Mouse (Mus musculus): ENCODE data around the gene Myadml2. TPM values are rescaled to one million over a fixed set of nuclear protein-coding genes. Genes with fewer than 3 reads are reported as not detected.
"Not testable (repeated sequence)": the region's sequence is repeated elsewhere in the genome, so short reads cannot be mapped to it uniquely, and the experiment has no call there.

Myadml2 gene
- polyA plus RNA-seq, 1 experiment from 2014 or later = 0.23 TPM

DNA sequence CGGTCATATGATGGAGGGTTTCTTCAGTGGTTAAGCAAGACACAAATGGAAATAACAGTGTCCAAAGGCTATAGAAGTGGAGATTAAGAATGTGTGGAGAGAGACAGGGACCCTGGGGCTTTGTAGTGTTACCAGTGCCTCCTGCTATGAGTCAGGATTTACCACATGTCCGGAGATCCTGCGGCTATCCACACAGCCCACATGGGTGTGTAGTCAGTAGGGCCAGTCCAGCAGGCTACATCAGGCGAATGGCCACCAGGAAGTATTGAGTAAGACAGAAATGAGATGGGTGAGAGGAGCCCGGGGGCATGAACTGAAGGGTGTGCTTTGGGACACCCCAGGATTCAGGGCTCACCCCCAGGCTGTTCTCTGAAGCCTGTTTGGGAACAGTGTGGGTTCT, 34.7 kb upstream of the Myadml2 start:
- 80% methylated on average over 5 of the region's 5 CpGs for WGBS (ENCODE audit: insufficient replicate concordance)
- ATAC-seq = no peak
- no peak overlapping the region for H3K4me3 ChIP-seq
- no peaks in the 10 kb centered on the region for H3K9me3 ChIP-seq (replicated peaks)
- H3K27ac ChIP-seq = no peak overlapping the region
- H3K4me1 ChIP-seq = peaks cover 5% of the 10 kb centered on the region; the same call in 1 of the 2 replicates
- H3K9ac ChIP-seq = no peak overlapping the region
- H3K4me2 ChIP-seq = no peak overlapping the region
- peaks cover 74% of the 10 kb centered on the region for H3K36me3 ChIP-seq
- no peaks in the 10 kb centered on the region for H3K27me3 ChIP-seq (replicated peaks)

DNA sequence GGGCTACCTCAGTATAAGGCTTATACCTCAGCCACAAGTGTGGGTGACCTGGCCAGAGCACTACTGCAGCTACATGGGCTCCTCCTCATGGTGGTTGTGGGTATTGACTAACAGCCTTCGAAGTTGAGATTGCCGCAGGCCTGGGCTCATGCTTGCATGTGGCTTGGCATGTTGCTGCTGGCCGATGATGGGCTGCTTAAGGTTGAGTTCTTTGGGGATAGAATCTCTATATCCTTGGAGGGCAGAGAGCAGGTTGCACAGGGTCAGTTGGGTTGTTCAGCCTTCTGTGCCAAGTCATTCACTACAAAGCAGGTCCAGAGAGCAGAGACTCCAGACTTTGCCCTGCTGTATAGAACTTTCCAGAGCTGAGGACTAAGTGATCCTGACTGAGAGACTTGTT, 32.0 kb upstream of the Myadml2 start:
- Histone ChIP-seq H3K4me3 (no peak overlapping the region), H3K9me3 (replicated peaks) (no peaks in the 10 kb centered on the region), H3K27ac (no peak overlapping the region), H3K27me3 (replicated peaks) (no peaks in the 10 kb centered on the region), H3K4me2 (no peak overlapping the region), H3K9ac (no peak overlapping the region), H3K4me1 (peaks cover 18% of the 10 kb centered on the region), H3K36me3 (peaks cover 57% of the 10 kb centered on the region)
- WGBS (ENCODE audit: insufficient replicate concordance) = 68% methylated on average over 3 of the region's 3 CpGs
- 0 out of 2 replicates have a peak, but pooled peaks have one; percentile 19 for ATAC-seq

- no peak for ATAC-seq
- Histone ChIP-seq H3K4me1 (peaks cover 41% of the 10 kb centered on the region), H3K4me2 (no peak overlapping the region), H3K9ac (no peak overlapping the region), H3K9me3 (replicated peaks) (no peaks in the 10 kb centered on the region), H3K27me3 (replicated peaks) (no peaks in the 10 kb centered on the region), H3K27ac (no peak overlapping the region), H3K36me3 (peaks cover 46% of the 10 kb centered on the region), H3K4me3 (no peak overlapping the region)
- 77% methylated on average over 4 of the region's 4 CpGs for WGBS (ENCODE audit: insufficient replicate concordance)
These were observed 29.0 kb upstream of the Myadml2 start for GRCm38 (mm10) chr11:120676951-120677350.

DNA sequence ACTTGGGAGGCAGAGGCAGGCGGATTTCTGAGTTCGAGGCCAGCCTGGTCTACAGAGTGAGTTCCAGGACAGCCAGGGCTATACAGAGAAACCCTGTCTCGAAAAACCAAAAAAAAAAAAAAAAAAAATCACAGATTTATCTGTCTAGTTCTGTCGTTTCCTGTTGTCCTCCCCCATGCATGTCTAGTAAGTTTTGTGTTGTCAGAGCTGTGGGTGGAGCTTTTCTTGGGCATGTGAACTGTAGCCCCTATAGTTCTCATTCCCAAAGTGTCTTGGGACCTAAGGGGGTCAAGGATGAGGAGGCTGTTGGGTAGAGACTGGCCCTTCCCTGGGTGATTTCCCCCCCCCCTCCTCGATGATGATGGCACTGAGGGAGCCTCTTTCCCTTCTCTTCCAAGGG, 27.9 kb upstream of the Myadml2 start:
- not testable (repeated sequence) for H3K9ac ChIP-seq; H3K27me3 ChIP-seq (replicated peaks)
- 61% methylated on average over 5 of the region's 5 CpGs for WGBS (ENCODE audit: insufficient replicate concordance)

DNA sequence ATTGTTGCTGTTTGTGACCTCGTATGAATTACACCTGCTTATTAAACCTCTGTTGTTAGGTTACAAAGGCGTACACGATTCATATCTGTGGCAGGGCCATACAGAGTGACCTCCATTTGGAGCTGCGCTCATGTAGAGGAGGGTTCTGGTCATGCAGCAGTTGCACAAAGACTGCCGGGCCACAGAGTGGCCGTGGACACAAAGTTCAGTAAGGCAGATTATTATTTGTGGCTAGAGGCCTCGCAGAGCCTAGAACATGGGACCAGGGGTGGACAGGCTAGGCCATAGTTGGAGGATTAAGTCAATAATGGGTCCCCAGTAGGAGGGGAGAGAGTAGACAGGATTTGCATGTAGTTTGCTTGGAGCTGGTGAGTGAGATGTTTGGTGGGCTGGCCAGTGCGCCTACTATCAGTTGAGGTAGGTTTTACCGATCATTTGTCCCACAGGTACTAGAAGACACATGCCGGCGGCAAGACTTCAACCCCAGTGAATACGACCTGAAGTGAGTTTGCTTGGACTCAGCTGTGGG, 25.7 kb upstream of the Myadml2 start:
- ATAC-seq = peak; percentile 16; the same call in 1 of the 2 replicates
- WGBS (ENCODE audit: insufficient replicate concordance) = 31% methylated on average over 12 of the region's 12 CpGs

More for the DNA sequence above, 27.9 kb upstream of the Myadml2 start:
- H3K4me3 ChIP-seq; H3K4me2 ChIP-seq; H3K27ac ChIP-seq; ATAC-seq; H3K9me3 ChIP-seq (replicated peaks): not testable (repeated sequence)
- Histone ChIP-seq H3K36me3 (peaks cover 39% of the 10 kb centered on the region), H3K4me1 (peaks cover 43% of the 10 kb centered on the region)

DNA sequence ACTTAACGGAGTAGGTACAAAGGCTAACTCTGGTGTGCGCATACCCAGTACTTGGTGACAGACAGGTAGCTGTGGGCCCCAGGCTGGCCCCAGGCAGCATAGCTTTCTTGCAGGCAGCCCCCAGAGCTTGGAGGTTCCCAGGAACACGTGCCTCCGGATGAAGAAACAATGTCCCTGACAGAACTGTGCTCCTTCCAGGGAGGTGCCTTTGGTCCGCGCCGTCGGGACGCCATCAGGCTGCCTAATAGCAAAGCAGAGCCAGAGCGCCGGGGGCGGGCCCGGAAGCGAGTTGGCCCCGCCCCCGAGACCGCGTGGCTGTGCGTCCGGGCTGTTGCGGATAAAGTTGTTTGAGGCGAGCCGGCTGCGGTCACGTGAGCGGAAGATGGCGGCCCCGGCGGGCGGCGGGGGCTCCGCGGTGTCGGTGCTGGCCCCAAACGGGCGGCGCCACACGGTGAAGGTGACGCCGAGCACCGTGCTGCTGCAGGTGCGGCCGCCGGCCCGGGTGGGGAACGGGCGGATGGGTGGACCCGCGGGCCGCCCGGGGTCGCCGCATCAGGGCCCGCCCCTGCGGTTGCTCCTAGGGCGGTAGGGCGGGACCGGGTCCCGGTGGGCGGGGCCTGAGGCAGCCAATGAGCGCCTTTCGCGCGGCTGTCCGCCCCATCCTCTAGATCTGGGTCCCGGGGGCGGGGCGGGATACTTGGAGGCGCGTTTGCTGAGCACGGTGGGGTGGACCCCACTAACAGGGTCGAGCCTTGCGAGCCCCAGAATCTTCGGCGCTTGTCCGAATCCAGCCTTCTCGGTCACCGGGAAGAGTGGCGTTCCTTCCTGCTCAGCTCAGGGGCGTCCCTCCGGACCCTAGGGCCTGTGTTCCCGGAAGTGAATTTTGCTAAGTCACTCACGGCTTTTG, 25.0 kb upstream of the Myadml2 start, which contains the start of gene Aspscr1:
Aspscr1 (plus strand) TSS at position 287 of the 907 bp plus-strand sequence.
- 1% methylated on average over 83 of the region's 83 CpGs for WGBS (ENCODE audit: insufficient replicate concordance)
- H3K27me3 ChIP-seq (replicated peaks) = no peaks in the 10 kb centered on the region
- H3K27ac ChIP-seq = peak within 1 kb of the TSS; percentile 90
- H3K4me1 ChIP-seq = peaks cover 43% of the 10 kb centered on the region
- peak within 1 kb of the TSS; percentile 79 for H3K9ac ChIP-seq
- ATAC-seq = peak; percentile 94
- H3K36me3 ChIP-seq = peaks cover 10% of the 10 kb centered on the region; the same call in 1 of the 2 replicates
- H3K4me2 ChIP-seq = peak within 1 kb of the TSS; percentile 93
- peak within 1 kb of the TSS; percentile 73 for H3K4me3 ChIP-seq
- no peaks in the 10 kb centered on the region for H3K9me3 ChIP-seq (replicated peaks)

More for the DNA sequence above, 25.7 kb upstream of the Myadml2 start:
- peak overlapping the region; percentile 73 for H3K4me3 ChIP-seq
- peaks cover 43% of the 10 kb centered on the region for H3K4me1 ChIP-seq
- H3K9me3 ChIP-seq (replicated peaks) = no peaks in the 10 kb centered on the region
- H3K9ac ChIP-seq = peak overlapping the region; percentile 79
- peaks cover 17% of the 10 kb centered on the region for H3K36me3 ChIP-seq
- H3K27ac ChIP-seq = peak overlapping the region; percentile 90
- no peaks in the 10 kb centered on the region for H3K27me3 ChIP-seq (replicated peaks)
- peak overlapping the region; percentile 93 for H3K4me2 ChIP-seq

DNA sequence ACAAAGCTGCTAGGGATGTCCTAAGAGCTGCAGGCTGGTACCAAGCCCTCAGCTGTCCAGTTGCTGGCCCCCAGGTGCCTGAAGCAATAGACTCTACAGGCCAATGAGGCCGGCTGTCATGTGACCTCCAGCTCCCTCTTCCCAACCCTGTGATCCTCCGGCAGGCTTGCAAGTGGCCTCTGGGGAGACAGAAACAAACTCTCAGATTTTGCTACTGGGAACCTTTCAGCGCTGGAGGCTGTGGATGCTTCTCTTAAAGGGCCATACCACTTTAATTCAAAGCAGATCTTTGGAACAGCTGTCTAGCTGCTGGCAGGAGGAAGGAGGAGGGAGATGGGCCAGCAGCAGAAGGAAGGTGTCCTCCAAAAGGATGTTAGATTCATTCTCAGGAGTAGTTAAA, 18.7 kb upstream of the Myadml2 start:
- 28% methylated on average over 3 of the region's 3 CpGs for WGBS (ENCODE audit: insufficient replicate concordance)

GRCm38 (mm10) chr11:120665406-120665805, 17.4 kb upstream of the Myadml2 start:
- WGBS (ENCODE audit: insufficient replicate concordance) = 65% methylated on average over 3 of the region's 3 CpGs
- no peak for ATAC-seq

More for the DNA sequence above, 18.7 kb upstream of the Myadml2 start:
- no peak overlapping the region for H3K4me3 ChIP-seq
- no peaks in the 10 kb centered on the region for H3K36me3 ChIP-seq
- no peak overlapping the region for H3K27ac ChIP-seq
- H3K4me1 ChIP-seq = no peaks in the 10 kb centered on the region
- ATAC-seq = no peak
- no peak overlapping the region for H3K9ac ChIP-seq
- no peak overlapping the region for H3K4me2 ChIP-seq
- H3K27me3 ChIP-seq (replicated peaks) = peaks cover 54% of the 10 kb centered on the region
- H3K9me3 ChIP-seq (replicated peaks) = no peaks in the 10 kb centered on the region

DNA sequence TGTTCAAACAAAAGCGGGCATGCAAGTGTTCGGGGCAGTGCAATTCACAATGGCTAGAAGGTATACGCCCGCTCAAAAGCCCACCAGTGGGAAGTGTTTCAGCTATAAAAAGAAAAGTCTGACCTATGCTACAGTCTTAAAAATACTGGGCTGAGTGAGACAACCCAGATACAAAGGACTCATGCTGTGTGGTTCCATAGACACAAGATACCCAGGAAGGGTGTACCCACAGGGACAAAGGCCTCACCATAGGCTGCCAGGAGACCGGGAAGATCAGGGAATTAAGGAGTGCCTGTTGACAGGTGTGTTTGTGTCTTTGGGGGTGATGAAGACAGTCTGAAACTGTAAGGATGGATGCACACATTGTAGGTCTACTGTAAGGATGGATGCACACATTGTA, 15.8 kb upstream of the Myadml2 start:
- no peak overlapping the region for H3K27ac ChIP-seq
- no peak overlapping the region for H3K4me3 ChIP-seq
- H3K9me3 ChIP-seq (replicated peaks) = no peaks in the 10 kb centered on the region
- WGBS (ENCODE audit: insufficient replicate concordance) = 82% methylated on average over 5 of the region's 5 CpGs
- H3K9ac ChIP-seq = no peak overlapping the region
- H3K4me2 ChIP-seq = no peak overlapping the region
- no peaks in the 10 kb centered on the region for H3K36me3 ChIP-seq
- peaks cover 18% of the 10 kb centered on the region for H3K4me1 ChIP-seq
- peaks cover 83% of the 10 kb centered on the region for H3K27me3 ChIP-seq (replicated peaks)
- ATAC-seq = no peak

More at GRCm38 (mm10) chr11:120665406-120665805, 17.4 kb upstream of the Myadml2 start:
- H3K4me3 ChIP-seq = no peak overlapping the region
- 0 out of 2 replicates have a peak, but pooled peaks cover 8% of the 10 kb centered on the region for H3K4me1 ChIP-seq
- no peaks in the 10 kb centered on the region for H3K9me3 ChIP-seq (replicated peaks)
- no peak overlapping the region for H3K27ac ChIP-seq
- H3K4me2 ChIP-seq = no peak overlapping the region
- peaks cover 66% of the 10 kb centered on the region for H3K27me3 ChIP-seq (replicated peaks)
- no peaks in the 10 kb centered on the region for H3K36me3 ChIP-seq
- H3K9ac ChIP-seq = no peak overlapping the region

- peaks cover 18% of the 10 kb centered on the region for H3K4me1 ChIP-seq
- no peak overlapping the region for H3K9ac ChIP-seq
- ATAC-seq = no peak
- no peaks in the 10 kb centered on the region for H3K9me3 ChIP-seq (replicated peaks)
- WGBS (ENCODE audit: insufficient replicate concordance) = 60% methylated on average over 6 of the region's 6 CpGs
- peaks cover 92% of the 10 kb centered on the region for H3K27me3 ChIP-seq (replicated peaks)
- no peaks in the 10 kb centered on the region for H3K36me3 ChIP-seq
- no peak overlapping the region for H3K4me2 ChIP-seq
- no peak overlapping the region for H3K27ac ChIP-seq
- H3K4me3 ChIP-seq = no peak overlapping the region
These were observed 14.8 kb upstream of the Myadml2 start for GRCm38 (mm10) chr11:120662759-120663158.

- Histone ChIP-seq H3K4me3 (peak within 1 kb of the TSS; percentile 29), H3K9ac (peak within 1 kb of the TSS; percentile 36; the same call in 1 of the 2 replicates), H3K27me3 (replicated peaks) (peaks cover 100% of the 10 kb centered on the region), H3K4me2 (peak within 1 kb of the TSS; percentile 62), H3K9me3 (replicated peaks) (no peaks in the 10 kb centered on the region), H3K4me1 (peaks cover 18% of the 10 kb centered on the region), H3K27ac (no peak within 1 kb of the TSS), H3K36me3 (no peaks in the 10 kb centered on the region)
- ATAC-seq = no peak
- WGBS (ENCODE audit: insufficient replicate concordance) = 3% methylated on average over 35 of the region's 35 CpGs
These were observed 13.1 kb upstream of the Myadml2 start, which contains the start of gene Notum for GRCm38 (mm10) chr11:120661076-120661460. Gene Notum, minus strand, starts transcription at chr11:120661175.

All from liver, embryonic 12.5 days (tissue).